Mouse (Mus musculus): ENCODE results near the gene Lix1.

- TF ChIP-seq CTCF (IDR thresholded peaks at IDR 0.05; ENCODE audit: low read depth, low read length) (no peak), POLR2A (IDR thresholded peaks at IDR 0.05; ENCODE audit: borderline replicate concordance, low read depth, low read length) (no peak)
Observed at GRCm38 (mm10) chr17:17451102-17451501, 48.6 kb downstream of the Lix1 start.
